Mouse (Mus musculus) cortical plate, adult 2 months (tissue): ENCODE measurements around the gene Apol7b. TPM values are rescaled to one million over a fixed set of nuclear protein-coding genes. Genes with fewer than 3 reads are reported as not detected.

Experiments used
- H3K27ac ChIP-seq: fragments of 200-500 bp; 2 replicates; pipeline ENCODE4 v1.5.1; 2012; ENCODE audit warnings: low read length, control low read depth, inconsistent platforms; ENCODE audit not compliant: insufficient read depth
- H3K4me1 ChIP-seq: fragments of 200-500 bp; 2 replicates; pipeline ENCODE4 v1.6.1; 2011; ENCODE audit warnings: low read length; ENCODE audit not compliant: control insufficient read depth, insufficient read depth
- H3K4me3 ChIP-seq: fragments of 200-500 bp; 2 replicates; pipeline ENCODE4 v1.5.1; 2011; ENCODE audit warnings: mild to moderate bottlenecking, low read length, control low read depth; ENCODE audit not compliant: insufficient read depth
- CTCF ChIP-seq: fragments of 200-500 bp; IDR thresholded peaks from 2 replicates; pipeline ENCODE4 v1.5.1; 2011; ENCODE audit warnings: mild to moderate bottlenecking, control low read depth, low read length; ENCODE audit not compliant: insufficient read depth; ENCODE audit errors: extremely low read depth
- POLR2A ChIP-seq: fragments of 200-500 bp; IDR thresholded peaks from 2 replicates; pipeline ENCODE4 v1.6.1; 2011; ENCODE audit warnings: mild to moderate bottlenecking, low read length, control low read depth; ENCODE audit not compliant: insufficient read depth; ENCODE audit errors: extremely low read depth
- polyA plus RNA-seq: library from polyadenylated mRNA; depleted of rRNA; stranded (reverse); fragments of >200 nt; gene quantifications from 2 replicates; pipeline ENCODE4 v1.2.3, GENCODE M21; 2012; rRNA removed

The Apol7b gene
- polyA plus RNA-seq, 1 experiment, result 0.15 TPM

DNA sequence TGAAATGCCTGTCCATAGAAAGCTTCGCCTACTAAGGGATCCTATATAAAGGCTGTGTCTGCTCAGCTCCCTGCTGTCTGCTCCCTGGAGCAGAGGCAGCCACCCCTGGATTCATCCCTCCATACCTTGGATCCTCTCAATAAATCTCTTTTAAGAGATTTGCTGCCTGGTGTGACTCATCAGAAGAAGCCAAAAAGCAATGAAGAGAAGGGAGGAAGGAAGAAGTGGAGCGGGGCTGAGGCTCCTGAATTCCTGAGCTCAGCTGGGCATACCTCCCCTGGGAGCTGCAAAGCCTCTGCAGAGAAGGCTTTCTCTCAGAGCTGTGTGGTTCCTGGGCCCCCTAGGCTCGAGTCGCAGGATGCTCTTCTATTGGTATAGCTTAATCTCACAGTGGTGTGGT, 67.4 kb downstream of the Apol7b start:
- H3K27ac ChIP-seq, result no peak overlapping the region
- no peaks in the 10 kb centered on the region for H3K4me1 ChIP-seq
- TF ChIP-seq POLR2A, result no peak
- no peak for TF ChIP-seq CTCF
- H3K4me3 ChIP-seq, result no peak overlapping the region

- TF ChIP-seq POLR2A (no peak), CTCF (no peak)
Observed at GRCm38 (mm10) chr15:77377419-77377818, 69.9 kb downstream of the Apol7b start.

GRCm38 (mm10) chr15:77376920-77377319, 70.4 kb downstream of the Apol7b start:
- H3K27ac ChIP-seq, result no peak overlapping the region
- no peaks in the 10 kb centered on the region for H3K4me1 ChIP-seq
- TF ChIP-seq POLR2A (no peak), CTCF (no peak)
- H3K4me3 ChIP-seq, result no peak overlapping the region

More at GRCm38 (mm10) chr15:77377419-77377818, 69.9 kb downstream of the Apol7b start:
- no peak overlapping the region for H3K4me3 ChIP-seq
- no peaks in the 10 kb centered on the region for H3K4me1 ChIP-seq
- no peak overlapping the region for H3K27ac ChIP-seq

Other genes with a start within 250 kb of the Apol7b start
- gene Rbfox2, start 140.5 kb downstream of the Apol7b start, polyA plus RNA-seq, result 193 and 203 TPM in 2 replicates
- 1.1 and 1.2 TPM in 2 replicates for gene Apol7a, start 48.4 kb downstream of the Apol7b start, polyA plus RNA-seq
- gene Apol9a, start 36.4 kb downstream of the Apol7b start, polyA plus RNA-seq, result 0.40 and 0.46 TPM in 2 replicates
- not detected in 2 replicates for gene Apol10a, start 29.6 kb upstream of the Apol7b start, polyA plus RNA-seq
- gene Apol11a, start 60.8 kb upstream of the Apol7b start, polyA plus RNA-seq, result not detected in 2 replicates
- not detected in 2 replicates for gene Apol7c, start 85.8 kb upstream of the Apol7b start, polyA plus RNA-seq
- gene 1700025B11Rik, start 114.4 kb upstream of the Apol7b start, polyA plus RNA-seq, result not detected in 2 replicates
- gene Apol10b, start 148.6 kb upstream of the Apol7b start, polyA plus RNA-seq, result 0.21 and 0.28 TPM in 2 replicates
- not detected in 2 replicates for gene Gm36245, start 151.8 kb upstream of the Apol7b start, polyA plus RNA-seq
- 0.06 TPM in 1 of 2 replicates, not detected in the other for gene Apol11b, start 195.8 kb upstream of the Apol7b start, polyA plus RNA-seq